Mouse (Mus musculus) embryo, embryonic 11 days (tissue): ENCODE results near the gene Gm8113.
"Not testable (repeated sequence)": the region's sequence is repeated elsewhere in the genome, so short reads cannot be mapped to it uniquely, and the experiment has no call there.

Source experiments
- DNase-seq: peaks from one replicate; pipeline ENCODE4 v3.0.0-alpha.2; 2015

The Gm8113 gene

GRCm38 (mm10) chr14:43924688-43925403 lies at the start of gene Gm8113:
Gm8113 (plus strand) TSS chr14:43925390.
- DNase-seq: peak; percentile 89

- DNase-seq: not testable (repeated sequence)
These were observed 49.8 kb upstream of the Gm8113 start, which contains the start of gene Ear1 for GRCm38 (mm10) chr14:43875417-43875816. Ear1 (minus strand) TSS chr14:43875517.

- DNase-seq: not testable (repeated sequence)
These were observed 47.4 kb upstream of the Gm8113 start for GRCm38 (mm10) chr14:43877789-43878188.

GRCm38 (mm10) chr14:43879966-43880545 lies 45.1 kb upstream of the Gm8113 start:
- DNase-seq: not testable (repeated sequence)

GRCm38 (mm10) chr14:43886235-43886634 lies 39.0 kb upstream of the Gm8113 start:
- DNase-seq: not testable (repeated sequence)

- not testable (repeated sequence) for DNase-seq
These were observed 33.9 kb upstream of the Gm8113 start for GRCm38 (mm10) chr14:43891288-43891687.

- DNase-seq: not testable (repeated sequence)
These were observed 29.8 kb upstream of the Gm8113 start for GRCm38 (mm10) chr14:43895357-43895756.

- not testable (repeated sequence) for DNase-seq
These were observed 26.6 kb upstream of the Gm8113 start for GRCm38 (mm10) chr14:43898577-43898976.

GRCm38 (mm10) chr14:43918214-43918613 lies 7.0 kb upstream of the Gm8113 start:
- not testable (repeated sequence) for DNase-seq

GRCm38 (mm10) chr14:43923459-43923858 lies 1.7 kb upstream of the Gm8113 start, which contains the start of gene Ear10:
Ear10 (minus strand) TSS chr14:43923559.
- DNase-seq: not testable (repeated sequence)

- peak; percentile 60 for DNase-seq
These were observed 287 bp downstream of the Gm8113 start for GRCm38 (mm10) chr14:43925404-43925950.

- DNase-seq: peak; percentile 63
These were observed 7.8 kb downstream of the Gm8113 start for GRCm38 (mm10) chr14:43932991-43933390.

- not testable (repeated sequence) for DNase-seq
These were observed 8.2 kb downstream of the Gm8113 start for GRCm38 (mm10) chr14:43933399-43933798.

GRCm38 (mm10) chr14:43953382-43953781 lies 28.2 kb downstream of the Gm8113 start:
- DNase-seq: not testable (repeated sequence)

- not testable (repeated sequence) for DNase-seq
These were observed 29.9 kb downstream of the Gm8113 start for GRCm38 (mm10) chr14:43955074-43955473.

- DNase-seq: not testable (repeated sequence)
These were observed 31.6 kb downstream of the Gm8113 start, which contains the start of gene Ang5 for GRCm38 (mm10) chr14:43956769-43957168. Ang5 (plus strand) TSS chr14:43957069.
